Mouse (Mus musculus): ENCODE measurements around the gene 2200002J24Rik.

DNA sequence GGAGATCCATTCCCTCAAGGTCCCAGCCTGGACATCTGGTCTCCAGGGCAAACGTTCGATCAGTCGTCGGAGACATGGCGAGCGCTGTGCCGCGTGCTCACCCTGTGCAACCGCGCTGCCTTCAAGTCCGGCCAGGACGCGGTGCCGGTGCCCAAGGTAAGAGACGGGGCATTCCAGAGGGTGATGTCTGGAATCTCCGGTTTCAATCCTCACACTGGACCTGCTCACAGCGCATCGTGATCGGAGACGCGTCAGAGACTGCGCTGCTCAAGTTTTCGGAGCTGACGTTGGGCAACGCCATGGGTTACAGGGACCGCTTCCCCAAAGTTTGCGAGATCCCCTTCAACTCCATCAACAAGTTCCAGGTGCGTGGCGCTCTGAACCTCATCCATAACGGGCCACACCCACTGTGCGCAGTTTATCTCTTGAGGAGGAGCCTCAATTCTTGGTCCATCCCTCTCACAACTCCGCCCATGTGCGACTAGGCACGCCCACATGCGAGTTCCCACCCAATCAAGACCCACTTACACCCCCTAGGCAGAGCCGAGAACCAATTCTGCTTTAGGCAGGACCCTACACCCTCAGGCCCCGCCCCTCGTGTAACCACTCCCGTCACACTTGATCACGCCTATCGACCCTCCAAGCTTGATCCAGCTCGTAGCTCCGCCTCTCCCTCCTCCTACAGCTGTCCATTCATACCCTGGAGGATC is 18.4 kb downstream of the 2200002J24Rik start:
- no peak for TF ChIP-seq CTCF (IDR thresholded peaks at IDR 0.05; ENCODE audit: extremely low read depth, insufficient read depth, insufficient read length, insufficient replicate concordance)
- no peak for TF ChIP-seq POLR2A (IDR thresholded peaks at IDR 0.05; ENCODE audit: low read depth, low read length)

Data from spleen, adult 2 months (tissue).